Mouse (Mus musculus): Measurements from ENCODE around the gene Barx1.

The Barx1 gene

DNA sequence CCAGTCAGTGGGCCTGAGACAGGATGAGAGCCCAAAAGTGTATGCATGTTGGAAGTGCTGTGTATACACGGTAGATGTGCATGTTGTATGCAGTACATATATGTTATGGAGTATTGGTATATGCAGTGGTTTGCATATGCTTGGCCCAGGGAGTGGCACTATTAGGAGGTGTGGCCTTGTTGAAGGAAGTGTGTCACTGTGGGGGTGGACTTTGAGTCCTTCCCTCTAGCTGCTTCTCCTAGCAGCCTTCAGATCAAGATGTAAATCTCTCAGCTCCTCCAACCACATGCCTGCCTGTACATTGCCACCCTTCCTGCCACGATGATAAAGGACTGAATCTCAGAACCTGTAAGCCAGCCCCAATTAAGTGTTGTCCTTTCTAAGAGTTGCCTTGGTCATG, 49.9 kb downstream of the Barx1 start:
- in situ Hi-C loops (cut with MseI, MboI): no loop called here

DNA sequence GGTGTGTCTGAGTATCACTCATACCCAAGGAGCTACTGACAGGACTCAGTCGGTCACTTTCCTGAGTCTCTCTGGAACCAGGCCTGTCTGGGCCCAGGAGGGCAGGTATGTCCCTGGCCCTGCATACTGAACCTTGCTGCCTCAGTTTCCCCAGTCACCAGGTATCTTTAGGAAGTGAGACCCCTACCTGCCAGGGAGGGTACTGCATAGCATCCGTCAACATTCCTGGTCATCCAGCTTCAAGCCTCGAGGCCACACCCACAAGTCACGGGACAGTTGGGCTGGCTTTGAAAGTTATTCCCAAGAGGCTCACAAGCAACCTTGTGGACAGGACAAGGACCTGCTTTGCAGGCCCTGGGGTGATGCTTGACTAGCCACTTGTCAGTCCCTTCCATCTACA, 53.3 kb downstream of the Barx1 start:
- in situ Hi-C loops (cut with MseI, MboI): no loop called here
